In genomic region chr9:14061389-14061788, GRCm38 (mm10) we compare ENCODE assay signal across 17 mouse cellular contexts.
"Had no signal": no experiment of that assay in that cellular context is flagged by ENCODE, and none has a peak within 500 bp of the region (broad histone marks: within the 10 kb centered on the region; RNA-seq: fewer than 3 reads in every experiment).

No protein-coding gene starts in this region.

- H3K9ac ChIP-seq: limb, embryonic 13.5 days; liver, embryonic 12.5 days; liver, embryonic 15.5 days; lung, embryonic 15.5 days; neural tube, embryonic 12.5 days; neural tube, embryonic 15.5 days had no signal

- H3K27ac ChIP-seq: limb, embryonic 10.5 days; limb, embryonic 13.5 days; liver, embryonic 12.5 days; liver, embryonic 15.5 days; lung, embryonic 15.5 days; neural tube, embryonic 12.5 days; neural tube, embryonic 15.5 days had no signal

- H3K9me3 ChIP-seq: liver, embryonic 15.5 days; neural tube, embryonic 15.5 days had no signal

- ATAC-seq: liver, embryonic 12.5 days had no signal

- H3K36me3 ChIP-seq: limb, embryonic 10.5 days; liver, embryonic 12.5 days; liver, embryonic 15.5 days; lung, embryonic 15.5 days; neural tube, embryonic 12.5 days; neural tube, embryonic 15.5 days had no signal

- H3K27me3 ChIP-seq: limb, embryonic 13.5 days; liver, embryonic 12.5 days; liver, embryonic 15.5 days; lung, embryonic 15.5 days; neural tube, embryonic 12.5 days; neural tube, embryonic 15.5 days had no signal

- H3K4me3 ChIP-seq: limb, embryonic 10.5 days; limb, embryonic 13.5 days; liver, embryonic 12.5 days; liver, embryonic 15.5 days; lung, embryonic 15.5 days; neural tube, embryonic 12.5 days; neural tube, embryonic 15.5 days had no signal

- H3K4me1 ChIP-seq: liver, embryonic 12.5 days; liver, embryonic 15.5 days; lung, embryonic 15.5 days; neural tube, embryonic 12.5 days had no signal

- H3K4me2 ChIP-seq: limb, embryonic 13.5 days; liver, embryonic 12.5 days; liver, embryonic 15.5 days; lung, embryonic 15.5 days; midbrain, embryonic 11.5 days; neural tube, embryonic 12.5 days; neural tube, embryonic 15.5 days had no signal

- DNase-seq: liver; lung, adult 18-20 months; lung, postnatal 10 days; lung, postnatal 36 days; midbrain, embryonic 14.5 days; right cerebral cortex, adult 18-20 months; right cerebral cortex, postnatal 14 days; right cerebral cortex, postnatal 4 days; thymus, postnatal 25 days had no signal
